Comparison of ENCODE assay signal across 14 mouse cellular contexts in genomic region chr7:34930263-34930757, GRCm38 (mm10). TPM values are rescaled to one million over a fixed set of nuclear protein-coding genes. Genes with fewer than 3 reads are reported as not detected.
A peak's percentile ranks its signal among the peaks of the same experiment; 100 is the strongest.
DNase-seq lines count a peak whose midpoint lies in the region; ATAC-seq and TF ChIP-seq lines count a peak whose summit lies in the region.
"Had no signal": no experiment of that assay in that cellular context is flagged by ENCODE, and none has a peak within 500 bp of the region (broad histone marks: within the 10 kb centered on the region; RNA-seq: fewer than 3 reads in every experiment).

No protein-coding gene starts in this region.

- no peaks in the 10 kb centered on the region for H3K9me3 ChIP-seq in heart, embryonic 10.5 days
- no peaks in the 10 kb centered on the region for H3K9me3 ChIP-seq in neural tube, embryonic 11.5 days (ENCODE audit: control insufficient read depth, low read length)
- no peaks in the 10 kb centered on the region for H3K9me3 ChIP-seq in limb, embryonic 13.5 days
- H3K9me3 ChIP-seq: hindbrain, embryonic 15.5 days; stomach, embryonic 15.5 days had no signal

- H3K4me1 ChIP-seq in heart, embryonic 10.5 days = peaks cover 19% of the 10 kb centered on the region
- H3K4me1 ChIP-seq in heart, adult 2 months (ENCODE audit: control insufficient read depth, insufficient read depth, low read length) = peaks cover 4% of the 10 kb centered on the region; the same call in 1 of the 2 replicates
- no peaks in the 10 kb centered on the region for H3K4me1 ChIP-seq in neural tube, embryonic 11.5 days (ENCODE audit: control insufficient read depth, insufficient read depth, low read length)
- peaks cover 15% of the 10 kb centered on the region for H3K4me1 ChIP-seq in limb, embryonic 13.5 days

- no peak overlapping the region for H3K4me2 ChIP-seq in neural tube, embryonic 11.5 days (ENCODE audit: low read depth)
- H3K4me2 ChIP-seq in limb, embryonic 13.5 days (replicated peaks) = no peak overlapping the region
- H3K4me2 ChIP-seq: hindbrain, embryonic 15.5 days; stomach, embryonic 15.5 days had no signal

- no peaks in the 10 kb centered on the region for H3K79me2 ChIP-seq in heart, adult 2 months (replicated peaks; ENCODE audit: control insufficient read depth, insufficient read depth, low read length)

- ATAC-seq in neural tube, embryonic 11.5 days (ENCODE audit: insufficient read depth, low FRiP score, low TSS enrichment) = no peak
- ATAC-seq in limb, embryonic 13.5 days (ENCODE audit: low FRiP score, low read depth) = no peak
- ATAC-seq in monocyte, adult 5-6 weeks (replicated peaks; ENCODE audit: insufficient number of reproducible peaks, low FRiP score, low TSS enrichment, poor library complexity, severe bottlenecking) = no peak

- DNase-seq in heart, embryonic 10.5 days (ENCODE audit: low spot score) = no peak
- DNase-seq in heart, adult 2 months = no peak
- DNase-seq in neural tube, embryonic 11.5 days (ENCODE audit: low spot score) = no peak
- no peak for DNase-seq in neural tube, embryonic 10.5 days (ENCODE audit: extremely low spot score, low spot score)
- no peak for DNase-seq in ovary, adult 18-20 months (ENCODE audit: low spot score)
- no peak for DNase-seq in cerebellum, postnatal 4 days (ENCODE audit: low spot score in 2 of 2)
- DNase-seq: cerebellum, adult 9-10 months; gastrocnemius, postnatal 10 days; right cerebral cortex, adult 18-20 months had no signal

- H3K4me3 ChIP-seq in heart, embryonic 10.5 days = no peak overlapping the region
- H3K4me3 ChIP-seq in heart, adult 2 months = no peak overlapping the region
- no peak overlapping the region for H3K4me3 ChIP-seq in neural tube, embryonic 11.5 days (ENCODE audit: low read depth, low read length)
- H3K4me3 ChIP-seq in limb, embryonic 13.5 days = no peak overlapping the region
- H3K4me3 ChIP-seq: hindbrain, embryonic 15.5 days; stomach, embryonic 15.5 days had no signal

- WGBS in heart, embryonic 10.5 days = 57% methylated on average over 7 of the region's 7 CpGs
- 39% methylated on average over 7 of the region's 7 CpGs for WGBS in heart, adult 2 months
- 85% methylated on average over 7 of the region's 7 CpGs for WGBS in neural tube, embryonic 11.5 days
- 48% methylated on average over 7 of the region's 7 CpGs for WGBS in limb, embryonic 13.5 days

- peak overlapping the region; percentile 63 for H3K27ac ChIP-seq in heart, embryonic 10.5 days
- no peak overlapping the region for H3K27ac ChIP-seq in heart, adult 2 months
- H3K27ac ChIP-seq in neural tube, embryonic 11.5 days (ENCODE audit: low read depth, low read length) = 0 out of 2 replicates have a peak overlapping the region, but pooled peaks have one; percentile 46
- peak overlapping the region; percentile 52; the same call in 1 of the 2 replicates for H3K27ac ChIP-seq in limb, embryonic 13.5 days
- H3K27ac ChIP-seq: liver, embryonic 14.5 days; stomach, embryonic 15.5 days had no signal

- no peak for TF ChIP-seq CTCF in heart, adult 2 months (IDR thresholded peaks at IDR 0.05)

- intact Hi-C loops in heart, adult 2 months (cut with DNase I) = no loop called here

- no peaks in the 10 kb centered on the region for H3K27me3 ChIP-seq in heart, embryonic 10.5 days (ENCODE audit: insufficient read depth, poor library complexity, severe bottlenecking)
- no peaks in the 10 kb centered on the region for H3K27me3 ChIP-seq in heart, adult 2 months (ENCODE audit: control insufficient read depth, insufficient read depth, low read length)
- H3K27me3 ChIP-seq in neural tube, embryonic 11.5 days (ENCODE audit: control insufficient read depth, insufficient read depth, low read length) = no peaks in the 10 kb centered on the region
- H3K27me3 ChIP-seq in limb, embryonic 13.5 days = no peaks in the 10 kb centered on the region
- H3K27me3 ChIP-seq: hindbrain, embryonic 15.5 days; stomach, embryonic 15.5 days had no signal

- H3K36me3 ChIP-seq in heart, embryonic 10.5 days = peaks cover 40% of the 10 kb centered on the region
- H3K36me3 ChIP-seq in heart, adult 2 months (ENCODE audit: control insufficient read depth, insufficient read depth, low read length) = no peaks in the 10 kb centered on the region
- no peaks in the 10 kb centered on the region; the same call in 1 of the 2 replicates for H3K36me3 ChIP-seq in neural tube, embryonic 11.5 days (ENCODE audit: control insufficient read depth, insufficient read depth, low read length)
- H3K36me3 ChIP-seq in limb, embryonic 13.5 days = peaks cover 33% of the 10 kb centered on the region
- H3K36me3 ChIP-seq: hindbrain, embryonic 15.5 days had no signal

- no peak overlapping the region for H3K9ac ChIP-seq in heart, adult 2 months (ENCODE audit: low read depth, low read length)
- H3K9ac ChIP-seq in neural tube, embryonic 11.5 days (ENCODE audit: low read length) = no peak overlapping the region
- H3K9ac ChIP-seq in limb, embryonic 13.5 days = 0 out of 2 replicates have a peak overlapping the region, but pooled peaks have one; percentile 32
- H3K9ac ChIP-seq: hindbrain, embryonic 15.5 days; liver, embryonic 14.5 days; stomach, embryonic 15.5 days had no signal

- TF ChIP-seq EP300 in heart, adult 2 months (IDR thresholded peaks at IDR 0.05; ENCODE audit: insufficient read depth, low read depth, low read length) = no peak

- no peak for TF ChIP-seq POLR2A in heart, adult 2 months (IDR thresholded peaks at IDR 0.05; ENCODE audit: insufficient read depth, low read depth, low read length)

RNA-seq across cellular contexts. Expression of gene Pepd, which starts 18.1 kb away (rescaled TPM):
- polyA plus RNA-seq in heart, embryonic 10.5 days (2016; fragmentation: Nextera tagmentation; extraction: Ambion mirVana) = 60.8 and 64.5 TPM in 2 replicates
- 10 to 100 TPM; 24.6 to 26.6 TPM for total RNA-seq in heart, adult 2 months (2021)
- polyA plus RNA-seq in heart, adult 2 months (2012; rRNA removed) = 38.9 and 43.0 TPM in 2 replicates
- 62.9 and 74.2 TPM in 2 replicates for polyA plus RNA-seq in neural tube, embryonic 11.5 days (2014; fragmentation: Nextera tagmentation; extraction: Ambion mirVana)
- 62.6 and 65.0 TPM in 2 replicates for polyA plus RNA-seq in limb, embryonic 13.5 days (2015; fragmentation: Nextera tagmentation; extraction: Ambion mirVana)
- total RNA-seq in monocyte, adult 5-6 weeks (2017) = 41.3 to 56.2 TPM (median 52.8 TPM) in 3 replicates
